Mouse (Mus musculus): ENCODE data around the gene Crocc2.
A peak's percentile ranks its signal among the peaks of the same experiment; 100 is the strongest.
"Not testable (repeated sequence)": the region's sequence is repeated elsewhere in the genome, so short reads cannot be mapped to it uniquely, and the experiment has no call there.

Gene Crocc2

DNA sequence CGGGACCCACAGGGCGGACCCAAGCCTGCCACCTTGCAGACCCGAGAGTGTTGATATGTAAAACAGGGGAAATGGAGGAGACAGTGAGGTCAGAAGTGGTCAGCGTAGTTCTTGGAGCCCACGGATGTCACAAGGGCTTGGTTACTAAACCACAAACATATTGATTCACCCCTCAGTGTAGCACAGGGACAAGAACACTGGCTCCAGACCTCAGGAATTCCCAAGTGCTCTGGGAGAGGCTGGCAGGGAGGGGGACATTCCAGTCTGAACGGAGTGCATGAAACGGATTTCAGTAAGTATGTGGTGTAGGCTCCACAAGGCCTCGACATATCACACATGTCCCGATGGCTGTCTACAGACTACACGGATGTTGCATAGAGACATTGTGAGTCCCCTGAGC, 6.6 kb upstream of the Crocc2 start:
- no peak for DNase-seq (ENCODE audit: low spot score)

DNA sequence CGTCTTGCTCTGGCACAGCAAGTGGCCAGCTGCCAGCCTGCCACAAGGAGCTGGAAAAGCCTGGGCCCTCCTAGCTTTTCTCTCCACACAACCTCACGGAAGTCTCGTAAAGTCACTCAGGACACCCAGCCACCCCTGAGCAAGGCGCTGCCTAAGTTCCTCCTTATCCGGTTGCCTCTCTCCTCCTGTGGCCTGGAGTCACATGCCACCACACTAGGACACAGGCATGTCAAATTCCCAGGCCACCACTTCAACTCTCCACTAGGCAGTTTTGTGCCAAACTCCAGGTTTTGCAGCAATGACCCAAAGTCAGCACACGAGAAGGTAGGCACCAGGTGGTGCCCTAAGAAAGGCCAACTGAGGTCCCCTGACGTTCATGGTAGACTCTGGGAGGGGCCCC, 5.9 kb upstream of the Crocc2 start:
- DNase-seq (ENCODE audit: low spot score), result no peak

DNA sequence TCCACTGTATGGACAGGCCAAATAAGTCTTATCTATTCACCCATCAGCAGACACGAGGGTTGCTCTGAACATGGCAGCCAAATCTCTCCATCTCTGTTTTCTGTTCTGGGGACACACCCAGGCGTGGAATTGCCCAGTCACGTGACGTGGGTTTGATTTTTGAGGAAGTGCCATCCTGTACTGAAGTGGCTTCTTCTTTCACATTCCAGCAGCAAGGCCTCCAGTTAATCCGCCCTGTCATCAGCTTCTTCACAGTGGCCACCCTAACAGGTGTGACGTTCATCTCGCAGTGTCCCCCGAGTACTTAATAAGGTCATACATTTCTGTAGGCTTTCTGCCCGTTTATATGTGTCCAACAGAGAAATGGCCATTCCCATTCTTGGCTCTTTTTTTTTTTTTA, 3.1 kb upstream of the Crocc2 start:
- DNase-seq (ENCODE audit: low spot score), result no peak

DNA sequence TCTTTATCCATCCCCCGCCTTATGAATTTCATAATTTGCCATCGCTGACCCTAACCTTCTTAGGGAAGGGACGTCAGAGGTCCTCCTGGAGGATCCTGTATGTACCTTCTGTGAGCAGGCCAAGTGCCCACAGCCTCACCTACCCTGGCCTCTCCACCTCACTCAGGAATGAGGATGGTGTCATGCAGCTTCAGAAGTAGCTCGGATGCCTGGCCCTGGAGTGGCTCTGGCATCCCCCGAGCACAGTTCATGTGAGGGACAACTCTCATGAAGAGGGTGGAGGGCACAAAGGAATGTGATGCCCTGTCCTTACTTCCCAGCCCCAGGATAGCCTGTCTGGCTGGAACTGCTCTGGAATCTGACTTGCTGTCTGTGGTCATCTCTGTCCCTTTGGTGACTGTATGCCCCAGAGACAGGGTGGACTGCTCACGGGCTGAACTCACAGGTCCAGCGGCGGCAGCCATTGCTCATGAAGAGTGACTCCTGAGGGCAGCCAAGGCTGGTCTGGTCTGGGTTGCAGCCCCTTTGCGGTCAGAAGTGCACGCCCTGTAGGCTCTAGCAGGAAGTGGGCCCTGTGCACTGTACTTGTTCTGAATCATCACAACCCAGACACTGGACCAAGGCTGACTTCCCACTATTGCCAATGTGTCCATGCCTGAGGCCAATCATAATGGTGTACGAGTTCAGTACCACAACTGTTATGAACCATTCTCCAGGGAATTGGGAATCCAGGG, 2.0 kb upstream of the Crocc2 start:
- DNase-seq (ENCODE audit: low spot score), result no peak

DNA sequence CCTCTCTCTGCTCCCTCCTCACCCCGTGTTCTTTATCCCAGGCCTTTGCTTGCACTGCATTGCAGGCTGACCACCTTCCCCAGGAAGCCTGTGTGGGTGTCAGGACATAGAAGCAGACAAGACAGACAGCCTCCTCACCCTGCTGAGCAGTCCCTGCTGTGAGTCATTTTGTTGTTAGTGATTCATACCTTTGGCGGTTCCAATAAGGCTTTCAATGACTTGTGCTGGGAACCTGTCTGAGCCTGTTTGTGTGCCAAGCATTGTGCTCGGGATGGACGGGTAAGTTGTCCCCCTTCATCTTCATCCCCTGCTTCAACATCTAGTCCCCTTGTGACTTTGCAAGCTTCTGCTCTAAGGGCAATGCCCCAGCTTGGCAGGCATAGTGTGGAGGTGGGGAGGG, 5.1 kb downstream of the Crocc2 start:
- no peak for DNase-seq (ENCODE audit: low spot score)

DNA sequence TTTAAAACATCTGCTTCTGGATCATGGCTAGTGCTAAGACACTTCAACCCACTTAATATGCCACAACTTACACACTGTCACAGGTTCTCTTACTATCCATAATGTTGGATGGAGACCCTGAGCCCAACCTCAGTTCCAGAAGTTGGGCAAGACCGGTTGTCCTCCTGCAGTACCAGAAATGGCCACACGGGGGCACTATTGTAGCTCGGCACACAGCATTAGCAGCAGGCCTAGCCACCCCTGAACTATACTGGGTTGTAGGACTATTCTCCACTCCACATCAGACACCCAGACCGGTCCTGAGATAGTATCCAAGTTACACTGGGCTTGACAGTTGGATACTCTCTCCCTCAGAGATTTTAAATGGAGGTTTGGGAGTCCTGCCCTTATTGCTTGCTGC, 5.9 kb downstream of the Crocc2 start:
- peak; percentile 67 for DNase-seq (ENCODE audit: low spot score)

DNA sequence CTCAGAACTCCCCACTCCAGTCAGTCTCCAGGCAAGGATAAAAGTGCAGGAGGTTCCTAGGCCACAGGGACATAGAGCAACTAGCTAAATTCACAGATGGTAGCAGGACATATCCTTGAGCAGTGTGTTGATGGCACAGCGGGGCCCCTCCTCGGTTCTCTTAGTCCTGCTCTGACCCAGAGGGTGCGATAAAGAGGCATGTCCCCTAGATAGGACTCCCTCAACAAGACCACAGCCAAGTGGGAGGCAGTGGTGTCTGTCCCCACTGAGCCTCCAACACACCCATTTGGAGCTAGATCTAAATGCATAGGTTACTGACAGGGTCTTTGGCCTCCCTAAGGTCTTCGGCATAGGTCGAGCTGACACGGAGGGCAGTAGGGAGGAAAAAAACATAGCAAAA, 7.3 kb downstream of the Crocc2 start:
- DNase-seq (ENCODE audit: low spot score), result no peak

DNA sequence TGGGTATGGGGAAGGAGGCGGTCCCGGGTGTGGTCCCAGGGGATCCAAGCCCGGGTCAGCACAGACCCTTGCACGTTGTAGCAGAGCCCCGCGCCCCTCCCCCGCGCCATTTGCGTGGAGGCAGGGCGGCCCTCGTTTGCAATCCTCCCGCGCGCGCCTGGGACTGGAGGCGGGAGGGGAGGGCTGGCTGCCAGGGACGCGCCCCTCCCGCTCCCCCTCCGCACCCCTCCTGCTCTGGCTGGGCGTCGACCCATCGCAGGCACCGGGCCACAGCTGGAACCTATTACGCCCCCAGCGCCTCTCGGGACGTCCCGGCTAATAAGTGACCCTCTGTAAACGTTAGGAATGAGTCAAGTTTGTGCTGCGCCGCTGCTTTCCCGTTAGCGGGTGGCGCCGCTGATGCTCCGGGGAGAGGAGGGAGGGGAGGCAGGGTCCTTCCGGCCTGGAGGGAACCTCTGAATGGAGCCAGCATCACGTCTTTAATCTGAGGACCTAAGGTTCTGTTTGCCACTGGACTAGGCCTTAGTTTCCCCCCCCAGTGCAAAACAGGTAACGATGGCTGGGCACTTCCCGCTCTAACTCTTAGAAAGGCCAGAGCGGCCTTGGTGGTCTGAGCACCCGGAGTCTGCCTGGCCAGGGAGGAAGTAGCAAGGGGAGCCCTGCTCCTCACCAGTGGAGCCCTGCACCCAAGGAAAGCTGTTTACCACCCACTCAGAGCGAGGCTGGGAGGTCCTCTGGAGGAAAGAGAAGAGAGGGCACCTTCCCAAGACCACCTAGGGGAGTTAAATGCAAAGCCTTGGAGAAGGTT, 8.2 kb downstream of the Crocc2 start:
- peak; percentile 48 for DNase-seq (ENCODE audit: low spot score)

DNA sequence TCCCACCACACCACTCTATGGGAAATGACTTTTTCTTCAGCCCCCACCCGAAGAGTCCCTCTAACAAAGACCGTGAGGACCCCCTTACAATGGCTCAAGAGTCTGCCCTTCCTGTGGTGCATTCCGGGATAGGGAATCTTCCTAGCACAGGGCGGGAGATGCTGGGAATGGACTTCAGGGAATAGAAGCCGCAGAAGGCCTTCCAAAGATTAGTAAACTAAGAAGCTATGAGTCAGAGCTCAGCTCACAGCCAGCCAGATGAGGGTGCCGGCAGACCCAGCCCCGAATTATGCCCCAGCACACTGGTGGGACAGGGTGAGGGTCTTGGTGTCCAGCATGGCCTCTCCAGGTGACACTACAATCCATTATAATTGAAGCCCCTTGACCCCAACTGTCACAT, 13.8 kb downstream of the Crocc2 start:
- DNase-seq (ENCODE audit: low spot score), result no peak

DNA sequence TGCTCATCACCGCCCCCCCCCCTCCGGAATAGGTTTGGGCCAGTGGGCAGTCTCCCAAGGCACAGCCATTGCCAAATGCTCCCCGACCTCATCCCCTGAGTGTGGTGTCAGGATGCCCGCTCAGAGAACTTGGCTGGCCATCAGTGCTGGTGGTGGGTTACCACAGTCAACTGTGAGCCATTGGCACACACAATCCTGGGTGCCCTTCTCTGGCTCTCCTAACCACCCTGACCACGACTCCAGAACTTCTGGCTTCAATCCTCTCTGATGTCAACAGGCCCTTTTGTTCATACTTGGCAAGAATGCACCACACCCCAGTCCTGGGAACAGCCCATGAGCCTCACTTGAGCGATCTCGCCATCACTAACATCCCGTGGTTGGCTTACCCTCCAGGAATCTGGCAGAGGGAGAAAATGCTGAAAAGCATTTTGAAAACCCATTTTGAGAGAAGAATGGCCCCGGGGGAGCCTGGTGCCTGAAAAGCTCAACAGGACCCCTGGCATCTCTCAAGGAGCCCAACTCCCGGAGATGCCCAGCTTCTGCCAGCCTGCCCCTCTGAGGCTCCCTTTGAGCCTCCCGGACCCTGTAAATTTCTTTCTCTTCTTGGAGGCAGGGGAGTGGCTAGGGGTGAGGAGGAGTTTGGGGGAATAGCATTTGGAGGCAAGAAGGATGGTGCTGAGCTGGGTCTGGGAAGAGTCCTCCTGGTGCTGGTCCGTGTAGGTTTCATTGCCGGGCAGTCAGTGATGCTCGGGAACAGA, 15.7 kb downstream of the Crocc2 start:
- no peak for DNase-seq (ENCODE audit: low spot score)

DNA sequence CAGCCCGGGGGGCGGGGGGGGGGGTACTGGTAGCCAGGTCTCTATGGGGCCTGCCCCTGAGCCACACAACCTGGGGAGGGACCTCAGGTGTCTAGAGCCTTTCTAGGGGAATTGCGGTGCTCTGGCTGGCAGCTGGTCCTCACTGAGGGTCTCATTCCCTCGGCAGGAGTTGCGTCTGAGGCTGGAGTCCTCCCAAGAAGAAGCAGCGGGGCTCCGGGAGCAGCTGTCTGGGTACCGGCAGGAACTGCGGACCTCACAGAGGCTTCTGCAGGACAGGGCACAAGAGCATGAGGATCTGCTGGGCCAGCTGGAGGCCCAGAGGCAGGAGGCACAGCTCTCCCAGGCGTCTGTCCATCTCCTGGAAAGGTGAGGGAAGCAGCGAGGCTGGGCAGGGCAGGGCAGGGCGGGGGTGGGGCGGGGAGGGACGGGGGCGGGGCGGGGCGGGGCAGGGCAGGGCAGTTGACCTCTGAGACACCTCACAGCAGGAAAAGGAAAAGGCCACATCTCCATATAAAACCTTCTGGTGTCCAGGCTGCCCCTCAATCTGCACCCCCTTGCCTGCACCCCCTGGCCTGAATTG, 22.3 kb downstream of the Crocc2 start:
- no peak for DNase-seq (ENCODE audit: low spot score)

DNA sequence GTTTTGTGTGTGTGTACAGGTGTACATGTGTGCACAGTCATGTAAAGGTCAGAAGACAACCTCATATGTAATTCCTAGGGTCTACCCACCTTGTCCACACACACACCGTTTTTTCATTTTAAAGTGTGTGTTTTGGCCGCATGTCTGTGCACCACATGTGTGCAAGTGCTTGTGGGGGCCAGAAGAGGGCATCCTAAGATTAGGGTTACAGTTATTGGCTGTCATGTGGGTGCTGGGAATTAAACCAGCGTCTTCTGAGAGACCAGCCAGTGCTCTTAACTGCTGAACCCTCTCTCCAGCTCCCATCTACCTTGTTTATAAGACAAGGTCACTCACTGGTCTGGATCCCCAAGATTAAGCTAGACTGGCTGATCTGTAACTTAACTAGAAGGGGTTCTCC, 26.4 kb downstream of the Crocc2 start:
- DNase-seq (ENCODE audit: low spot score), result no peak

DNA sequence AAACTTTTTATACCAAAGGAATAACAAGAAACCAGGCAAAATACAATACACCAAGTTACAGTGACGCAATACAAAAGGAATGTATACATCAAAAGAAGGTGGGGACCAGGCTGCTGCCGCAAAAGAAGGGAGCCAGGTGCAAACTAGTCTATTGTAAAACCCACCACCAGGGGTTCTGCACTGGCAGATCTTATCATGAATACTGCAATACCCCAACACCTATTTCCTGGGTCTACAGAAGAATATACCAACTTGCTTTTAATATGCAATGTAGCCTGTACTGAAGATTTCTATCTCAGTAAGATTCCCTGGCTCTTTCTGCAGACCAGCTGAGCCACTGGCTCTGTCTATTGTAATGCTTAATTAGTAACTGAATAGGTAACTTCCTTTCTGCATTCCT, 28.9 kb downstream of the Crocc2 start:
- not testable (repeated sequence) for DNase-seq (ENCODE audit: low spot score)

DNA sequence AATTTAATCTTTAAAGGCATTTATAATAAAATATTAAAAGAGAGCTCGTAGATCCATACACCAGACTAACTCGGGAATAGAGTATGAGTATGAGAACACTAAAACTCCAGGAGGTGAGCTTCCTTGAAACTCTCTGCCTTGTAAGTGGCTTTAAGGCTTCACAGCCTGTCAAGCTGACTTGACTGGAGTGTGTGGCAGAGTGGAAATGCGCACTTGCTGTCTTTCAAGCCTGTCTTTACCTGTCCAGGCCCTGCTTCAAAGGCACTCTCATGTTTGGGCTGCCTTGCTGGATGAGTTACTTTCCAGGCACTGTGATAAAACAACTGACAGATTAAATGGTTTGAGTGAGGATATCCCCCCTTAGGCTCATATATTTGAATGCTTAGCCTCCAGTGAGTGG, 29.4 kb downstream of the Crocc2 start:
- no peak for DNase-seq (ENCODE audit: low spot score)

DNA sequence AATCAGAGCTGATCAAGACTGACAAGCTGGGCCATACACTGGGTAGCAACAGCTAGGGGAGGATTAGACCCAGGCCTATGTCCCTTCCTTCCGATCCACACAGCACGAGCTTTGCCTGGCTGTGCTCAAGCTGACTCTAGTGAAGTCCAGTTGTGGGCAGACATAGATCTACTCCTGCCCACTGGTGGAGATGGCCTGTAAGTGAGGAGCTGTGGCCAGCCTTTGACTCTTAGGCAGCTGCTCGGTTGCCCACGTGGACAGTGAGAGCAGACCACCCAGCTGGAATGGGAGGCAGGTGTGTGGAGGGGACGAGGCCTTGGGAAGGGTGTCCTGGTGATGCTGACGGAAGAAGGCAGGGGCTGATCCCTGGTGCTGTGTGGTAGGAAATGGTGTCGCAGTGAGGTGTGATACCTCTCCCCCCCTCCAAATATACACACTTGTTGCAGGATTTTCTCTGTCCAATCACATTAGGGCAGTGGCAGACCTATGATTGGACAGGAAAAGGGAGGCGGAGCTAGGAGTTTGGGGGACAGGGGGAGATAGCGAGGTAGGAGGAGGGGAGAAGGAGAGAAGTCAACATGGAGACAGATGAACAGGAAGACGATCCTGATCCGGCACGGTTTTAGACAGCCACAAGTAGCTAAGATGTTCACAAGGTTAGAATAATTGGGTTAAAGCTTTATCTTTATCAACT, 37.9 kb downstream of the Crocc2 start:
- no peak for DNase-seq (ENCODE audit: low spot score)

DNA sequence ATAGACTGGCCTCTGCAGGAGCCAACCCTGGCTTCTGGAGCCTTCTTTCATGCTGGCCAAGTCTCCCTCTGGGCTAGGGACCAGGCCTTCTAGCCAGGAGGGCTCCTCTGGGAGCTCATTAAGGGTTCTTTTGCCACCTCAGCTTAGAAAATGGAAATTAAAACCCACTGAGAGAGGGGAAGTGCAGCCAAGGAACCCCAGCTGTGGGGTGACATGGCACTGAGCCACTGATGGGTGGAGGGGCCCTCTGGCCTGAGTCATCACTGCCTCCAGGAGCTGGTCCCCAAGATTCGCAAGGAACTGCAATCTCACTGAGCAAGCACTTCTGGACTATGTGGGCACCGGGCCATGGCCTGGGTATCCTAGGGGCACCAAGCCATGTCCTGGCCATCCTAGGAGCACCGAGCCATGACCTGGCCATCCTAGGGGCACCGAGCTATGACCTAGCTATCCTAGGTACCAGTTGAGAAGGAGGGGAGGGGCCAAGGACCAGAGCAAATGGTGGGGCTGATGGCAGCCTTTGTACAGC, 39.1 kb downstream of the Crocc2 start:
- no peak for DNase-seq (ENCODE audit: low spot score)

DNA sequence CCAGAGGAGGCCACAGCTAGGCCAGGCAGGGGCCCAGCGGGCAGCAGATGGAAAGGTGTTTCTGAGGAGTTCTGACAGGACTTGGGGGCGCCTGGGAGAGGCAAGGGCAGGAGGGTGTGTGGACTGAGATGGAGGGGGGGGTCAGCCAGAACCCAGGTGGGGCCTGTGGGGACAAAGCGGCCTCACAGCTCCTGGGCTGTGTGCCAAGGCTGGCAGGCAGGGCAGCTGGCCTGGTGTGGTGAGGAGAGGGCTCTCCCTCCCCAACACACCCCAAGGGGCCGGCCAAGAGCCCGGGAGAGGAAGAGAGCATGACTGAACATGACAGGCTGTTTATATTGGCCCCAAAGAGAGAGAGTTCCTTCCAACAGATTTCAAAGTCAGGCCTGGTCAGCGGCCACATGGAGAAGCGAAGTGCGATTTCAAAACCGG, 41.7 kb downstream of the Crocc2 start:
- DNase-seq (ENCODE audit: low spot score), result no peak

DNA sequence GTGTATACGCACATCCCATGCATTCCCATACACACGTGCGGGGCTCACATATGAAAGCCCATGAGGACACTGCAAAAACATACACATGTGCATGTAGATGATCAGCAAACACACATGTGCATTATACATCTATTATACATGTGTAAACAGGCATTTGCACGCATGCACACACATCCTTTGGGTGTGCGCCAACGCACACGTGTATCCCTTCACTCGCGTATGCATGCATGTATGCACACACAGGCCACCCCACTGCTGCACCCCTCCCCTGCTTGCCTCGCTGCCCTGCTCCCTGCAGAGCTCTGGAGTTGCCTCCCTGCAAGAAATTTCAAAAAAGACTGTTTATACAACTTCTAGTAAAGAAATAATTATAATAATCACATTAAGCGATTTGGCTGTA, 42.5 kb downstream of the Crocc2 start:
- DNase-seq (ENCODE audit: low spot score), result no peak

DNA sequence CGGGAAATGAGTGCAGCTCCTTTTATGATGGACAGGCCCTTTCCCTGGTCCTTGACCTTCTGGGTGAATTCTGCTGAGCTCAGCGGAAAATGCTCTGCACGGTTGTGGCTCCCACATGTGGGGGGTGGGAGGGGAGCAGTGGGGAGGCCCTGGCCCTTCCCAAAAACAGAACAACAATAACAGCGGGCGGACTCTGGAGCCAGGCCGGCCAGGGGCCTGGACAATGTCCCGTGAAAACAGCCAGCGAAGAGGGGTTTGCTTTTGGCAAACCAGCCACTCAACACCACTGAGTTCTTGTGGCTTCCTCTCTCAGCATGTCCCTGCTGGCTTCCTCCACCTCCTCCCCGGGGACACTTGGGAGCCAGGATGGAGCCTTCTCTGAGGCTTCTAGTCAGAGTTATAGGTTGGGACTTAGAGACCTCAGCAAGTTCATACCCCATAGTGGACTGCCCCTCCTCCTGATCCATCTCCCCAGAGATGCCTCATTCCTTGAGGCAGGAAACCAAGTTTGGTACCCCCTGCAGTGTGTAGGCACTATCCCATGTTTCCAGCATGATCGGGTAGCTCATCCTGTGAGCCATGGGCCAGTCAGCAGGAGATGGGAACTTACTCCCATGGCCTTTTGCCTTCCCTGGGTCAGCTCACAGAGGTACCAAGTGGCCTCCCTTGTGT, 43.2 kb downstream of the Crocc2 start:
- no peak for DNase-seq (ENCODE audit: low spot score)

DNA sequence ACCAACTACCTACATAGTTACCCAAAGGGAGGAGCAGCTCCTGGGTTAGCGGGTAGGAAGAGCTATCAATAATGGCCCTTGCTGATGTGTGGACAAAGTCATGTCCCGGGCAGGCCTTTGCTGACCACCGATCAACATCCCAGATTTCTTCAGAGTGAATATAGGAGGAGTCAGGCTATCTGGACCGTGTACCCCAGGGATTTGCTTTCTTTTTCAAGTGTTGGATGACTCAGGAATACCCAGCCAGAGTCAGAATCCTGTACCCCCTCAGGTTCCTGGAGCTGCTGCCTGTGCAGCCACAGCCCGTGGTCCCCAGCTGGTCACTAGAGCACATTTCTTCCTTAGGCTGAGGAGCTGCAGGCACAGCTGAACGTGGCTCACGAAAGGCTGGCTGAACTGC, 43.9 kb downstream of the Crocc2 start:
- no peak for DNase-seq (ENCODE audit: low spot score)

DNA sequence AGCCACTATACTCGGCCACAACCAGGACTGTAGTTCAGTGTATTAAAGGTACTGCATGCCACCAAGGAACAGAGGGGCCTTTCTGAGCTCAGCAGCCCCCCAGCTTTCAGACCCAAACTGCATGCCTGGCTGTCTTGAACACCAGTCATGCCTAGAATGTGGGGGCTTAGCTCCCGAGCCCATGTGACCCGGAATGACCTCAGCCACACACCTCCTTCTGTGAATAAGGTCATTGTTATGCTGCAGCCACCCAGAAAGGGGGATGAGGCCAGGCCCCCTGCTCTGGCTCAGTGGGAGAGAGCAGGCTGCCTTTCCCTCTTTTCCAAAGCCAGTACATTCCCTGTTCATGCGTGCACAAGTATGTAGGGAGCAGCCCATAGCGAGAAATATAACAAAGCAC, 46.1 kb downstream of the Crocc2 start:
- DNase-seq (ENCODE audit: low spot score), result no peak

All from yolk sac, embryonic 10.5 days (tissue).